Mouse (Mus musculus): ENCODE results near the gene Impg1. TPM values are rescaled to one million over a fixed set of nuclear protein-coding genes. Genes with fewer than 3 reads are reported as not detected.

Impg1 gene
- polyA plus RNA-seq, 2 experiments = not detected

GRCm38 (mm10) chr9:80351295-80351677, 114.0 kb downstream of the Impg1 start:
- no peak overlapping the region for H3K4me3 ChIP-seq (ENCODE audit: insufficient read depth in 1 of 2, low read depth in 2 of 2, low read length in 2 of 2)
- H3K27ac ChIP-seq = no peak overlapping the region
- WGBS (ENCODE audit: insufficient replicate concordance) = 47% methylated on average over 7 of the region's 7 CpGs
- H3K9me3 ChIP-seq (ENCODE audit: control insufficient read depth, low read length) = no peaks in the 10 kb centered on the region
- no peaks in the 10 kb centered on the region for H3K27me3 ChIP-seq (ENCODE audit: control insufficient read depth, insufficient read depth, low read length)
- H3K4me1 ChIP-seq (replicated peaks; ENCODE audit: control insufficient read depth in 2 of 2, insufficient read depth in 2 of 2, low read length in 1 of 2) = no peaks in the 10 kb centered on the region
- no peak for TF ChIP-seq CTCF (IDR thresholded peaks at IDR 0.05; ENCODE audit: low read depth)
- TF ChIP-seq EP300 (IDR thresholded peaks at IDR 0.05; ENCODE audit: low read depth) = no peak
- ATAC-seq (ENCODE audit: insufficient read depth) (no peak), DNase-seq (ENCODE audit: low read depth in 3 of 3, low spot score in 3 of 3) (no peak)
- H3K4me2 ChIP-seq (ENCODE audit: low read depth) = no peak overlapping the region
- H3K36me3 ChIP-seq (replicated peaks; ENCODE audit: control insufficient read depth, insufficient read depth, low read depth) = no peaks in the 10 kb centered on the region
- H3K9ac ChIP-seq (replicated peaks) = no peak overlapping the region

- H3K4me3 ChIP-seq (ENCODE audit: insufficient read depth in 1 of 2, low read depth in 2 of 2, low read length in 2 of 2) = no peak overlapping the region
- DNase-seq (ENCODE audit: low read depth in 3 of 3, low spot score in 3 of 3) (no peak), ATAC-seq (ENCODE audit: insufficient read depth) (no peak)
- H3K4me2 ChIP-seq (ENCODE audit: low read depth) = no peak overlapping the region
- H3K27ac ChIP-seq = no peak overlapping the region
- H3K9ac ChIP-seq (replicated peaks) = no peak overlapping the region
- no peak for TF ChIP-seq CTCF (IDR thresholded peaks at IDR 0.05; ENCODE audit: low read depth)
- TF ChIP-seq EP300 (IDR thresholded peaks at IDR 0.05; ENCODE audit: low read depth) = no peak
- no peaks in the 10 kb centered on the region for H3K9me3 ChIP-seq (ENCODE audit: control insufficient read depth, low read length)
- WGBS (ENCODE audit: insufficient replicate concordance) = 59% methylated on average over 6 of the region's 6 CpGs
- H3K27me3 ChIP-seq (ENCODE audit: control insufficient read depth, insufficient read depth, low read length) = no peaks in the 10 kb centered on the region
- no peaks in the 10 kb centered on the region for H3K4me1 ChIP-seq (replicated peaks; ENCODE audit: control insufficient read depth in 2 of 2, insufficient read depth in 2 of 2, low read length in 1 of 2)
- no peaks in the 10 kb centered on the region for H3K36me3 ChIP-seq (replicated peaks; ENCODE audit: control insufficient read depth, insufficient read depth, low read depth)
Measured at GRCm38 (mm10) chr9:80344451-80345000, 120.8 kb downstream of the Impg1 start.

- no peak overlapping the region for H3K27ac ChIP-seq
- H3K4me1 ChIP-seq (replicated peaks; ENCODE audit: control insufficient read depth in 2 of 2, insufficient read depth in 2 of 2, low read length in 1 of 2) = no peaks in the 10 kb centered on the region
- ATAC-seq (ENCODE audit: insufficient read depth) (no peak), DNase-seq (ENCODE audit: low read depth in 3 of 3, low spot score in 3 of 3) (no peak)
- H3K4me2 ChIP-seq (ENCODE audit: low read depth) = no peak overlapping the region
- WGBS (ENCODE audit: insufficient replicate concordance) = 53% methylated on average over 6 of the region's 6 CpGs
- no peaks in the 10 kb centered on the region for H3K9me3 ChIP-seq (ENCODE audit: control insufficient read depth, low read length)
- no peak overlapping the region for H3K4me3 ChIP-seq (ENCODE audit: insufficient read depth in 1 of 2, low read depth in 2 of 2, low read length in 2 of 2)
- H3K36me3 ChIP-seq (replicated peaks; ENCODE audit: control insufficient read depth, insufficient read depth, low read depth) = no peaks in the 10 kb centered on the region
- no peaks in the 10 kb centered on the region for H3K27me3 ChIP-seq (ENCODE audit: control insufficient read depth, insufficient read depth, low read length)
- TF ChIP-seq EP300 (IDR thresholded peaks at IDR 0.05; ENCODE audit: low read depth) = no peak
- TF ChIP-seq CTCF (IDR thresholded peaks at IDR 0.05; ENCODE audit: low read depth) = no peak
- H3K9ac ChIP-seq (replicated peaks) = no peak overlapping the region
Measured at GRCm38 (mm10) chr9:80342520-80342919, 122.8 kb downstream of the Impg1 start.

- no peak overlapping the region for H3K9ac ChIP-seq (replicated peaks)
- no peaks in the 10 kb centered on the region for H3K9me3 ChIP-seq (ENCODE audit: control insufficient read depth, low read length)
- no peaks in the 10 kb centered on the region for H3K27me3 ChIP-seq (ENCODE audit: control insufficient read depth, insufficient read depth, low read length)
- H3K4me2 ChIP-seq (ENCODE audit: low read depth) = no peak overlapping the region
- WGBS (ENCODE audit: insufficient replicate concordance) = 87% methylated on average over 16 of the region's 16 CpGs
- H3K4me3 ChIP-seq (ENCODE audit: insufficient read depth in 1 of 2, low read depth in 2 of 2, low read length in 2 of 2) = no peak overlapping the region
- ATAC-seq (ENCODE audit: insufficient read depth) (no peak), DNase-seq (ENCODE audit: low read depth in 3 of 3, low spot score in 3 of 3) (no peak)
- no peaks in the 10 kb centered on the region for H3K4me1 ChIP-seq (replicated peaks; ENCODE audit: control insufficient read depth in 2 of 2, insufficient read depth in 2 of 2, low read length in 1 of 2)
- H3K36me3 ChIP-seq (replicated peaks; ENCODE audit: control insufficient read depth, insufficient read depth, low read depth) = no peaks in the 10 kb centered on the region
- TF ChIP-seq CTCF (IDR thresholded peaks at IDR 0.05; ENCODE audit: low read depth) (no peak), EP300 (IDR thresholded peaks at IDR 0.05; ENCODE audit: low read depth) (no peak)
- no peak overlapping the region for H3K27ac ChIP-seq
Measured at GRCm38 (mm10) chr9:80341756-80342155, 123.5 kb downstream of the Impg1 start.

- H3K9ac ChIP-seq (replicated peaks) = no peak overlapping the region
- DNase-seq (ENCODE audit: low read depth in 3 of 3, low spot score in 3 of 3) = no peak
- no peaks in the 10 kb centered on the region for H3K27me3 ChIP-seq (ENCODE audit: control insufficient read depth, insufficient read depth, low read length)
- no peak for ATAC-seq (ENCODE audit: insufficient read depth)
- no peak overlapping the region for H3K27ac ChIP-seq
- no peaks in the 10 kb centered on the region for H3K36me3 ChIP-seq (replicated peaks; ENCODE audit: control insufficient read depth, insufficient read depth, low read depth)
- no peak for TF ChIP-seq EP300 (IDR thresholded peaks at IDR 0.05; ENCODE audit: low read depth)
- TF ChIP-seq CTCF (IDR thresholded peaks at IDR 0.05; ENCODE audit: low read depth) = no peak
- no peak overlapping the region for H3K4me2 ChIP-seq (ENCODE audit: low read depth)
- no peak overlapping the region for H3K4me3 ChIP-seq (ENCODE audit: insufficient read depth in 1 of 2, low read depth in 2 of 2, low read length in 2 of 2)
- 70% methylated on average over 1 of the region's 1 CpGs for WGBS (ENCODE audit: insufficient replicate concordance)
- H3K4me1 ChIP-seq (replicated peaks; ENCODE audit: control insufficient read depth in 2 of 2, insufficient read depth in 2 of 2, low read length in 1 of 2) = peaks cover 0 to 1% of the 10 kb centered on the region in 2 experiments; a peak in 2 of 4 replicates
- H3K9me3 ChIP-seq (ENCODE audit: control insufficient read depth, low read length) = no peaks in the 10 kb centered on the region
Measured at GRCm38 (mm10) chr9:80340927-80341326, 124.4 kb downstream of the Impg1 start.

Measured in liver, embryonic 14.5 days (tissue).